Mouse (Mus musculus): Measurements from ENCODE around the gene Olfr631. TPM values are rescaled to one million over a fixed set of nuclear protein-coding genes. Genes with fewer than 3 reads are reported as not detected.

The Olfr631 gene
- total and polyA plus RNA-seq, 2 experiments, result not detected

DNA sequence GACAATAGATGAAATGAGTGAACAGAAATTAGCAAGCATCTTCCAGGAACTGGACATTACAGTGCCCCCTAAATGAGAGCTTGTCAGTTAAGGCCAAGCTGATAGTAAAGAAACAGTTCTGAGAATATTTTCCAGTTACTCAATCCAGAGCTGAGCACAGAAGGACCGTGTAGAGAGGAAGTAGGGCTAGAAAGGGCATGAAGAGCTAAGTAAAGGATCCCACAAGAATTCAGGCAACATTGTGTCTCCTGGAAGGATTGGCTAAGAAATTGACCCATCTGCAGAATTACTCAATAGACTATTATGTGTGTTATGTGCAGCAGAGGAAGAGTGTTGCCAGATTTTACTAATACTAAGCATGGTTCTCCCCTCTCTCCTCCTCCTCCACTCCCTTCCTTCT is 43.2 kb downstream of the Olfr631 start:
- Histone ChIP-seq H3K4me1 (ENCODE audit: control insufficient read depth, insufficient read depth, low read length) (no peaks in the 10 kb centered on the region), H3K27ac (replicated peaks; ENCODE audit: insufficient read depth, low read depth, low read length) (no peak overlapping the region), H3K79me2 (ENCODE audit: control insufficient read depth, insufficient read depth, low read length) (no peaks in the 10 kb centered on the region), H3K36me3 (ENCODE audit: control insufficient read depth, insufficient read depth, low read length) (no peaks in the 10 kb centered on the region), H3K4me3 (ENCODE audit: insufficient read depth, low read depth, low read length) (no peak overlapping the region), H3K9ac (ENCODE audit: low read depth, low read length) (no peak overlapping the region), H3K27me3 (ENCODE audit: control insufficient read depth, insufficient read depth, low read length) (no peaks in the 10 kb centered on the region)
- DNase-seq (ENCODE audit: extremely low read depth, low read depth, low spot score), result no peak
- 44% methylated on average over 1 of the region's 1 CpGs for WGBS
- TF ChIP-seq POLR2A (IDR thresholded peaks at IDR 0.05; ENCODE audit: extremely low read depth, insufficient read depth, low read length) (no peak), CTCF (IDR thresholded peaks at IDR 0.05; ENCODE audit: low read depth, low read length) (no peak)

Other genes starting within 250 kb of the Olfr631 start
Only the 30 nearest of the 33 such genes appear.
- not detected in 2 replicates for gene Olfr243, start 214.2 kb upstream of the Olfr631 start, total RNA-seq (2014; rRNA removed)
- gene Olfr243, start 214.2 kb upstream of the Olfr631 start, polyA plus RNA-seq (2012; rRNA removed), result not detected in 2 replicates
- not detected in 2 replicates for gene Olfr628, start 198.5 kb upstream of the Olfr631 start, total RNA-seq (2014; rRNA removed)
- gene Olfr628, start 198.5 kb upstream of the Olfr631 start, polyA plus RNA-seq (2012; rRNA removed), result not detected in 2 replicates
- gene Olfr629, start 183.9 kb upstream of the Olfr631 start, total RNA-seq (2014; rRNA removed), result not detected in 2 replicates
- not detected in 2 replicates for gene Olfr629, start 183.9 kb upstream of the Olfr631 start, polyA plus RNA-seq (2012; rRNA removed)
- gene Olfr630, start 171.5 kb upstream of the Olfr631 start, total RNA-seq (2014; rRNA removed), result not detected in 2 replicates
- not detected in 2 replicates for gene Olfr630, start 171.5 kb upstream of the Olfr631 start, polyA plus RNA-seq (2012; rRNA removed)
- not detected in 2 replicates for gene Olfr69, start 157.2 kb upstream of the Olfr631 start, total RNA-seq (2014; rRNA removed)
- not detected in 2 replicates for gene Olfr69, start 157.2 kb upstream of the Olfr631 start, polyA plus RNA-seq (2012; rRNA removed)
- gene Olfr68, start 149.1 kb upstream of the Olfr631 start, total RNA-seq (2014; rRNA removed), result not detected in 2 replicates
- not detected in 2 replicates for gene Olfr68, start 149.1 kb upstream of the Olfr631 start, polyA plus RNA-seq (2012; rRNA removed)
- gene Olfr67, start 137.0 kb upstream of the Olfr631 start, total RNA-seq (2014; rRNA removed), result not detected in 2 replicates
- gene Olfr67, start 137.0 kb upstream of the Olfr631 start, polyA plus RNA-seq (2012; rRNA removed), result not detected in 2 replicates
- 116 and 144 TPM in 2 replicates for gene Hbb-bt, start 114.8 kb upstream of the Olfr631 start, total RNA-seq (2014; rRNA removed)
- gene Hbb-bt, start 114.8 kb upstream of the Olfr631 start, polyA plus RNA-seq (2012; rRNA removed), result 56.2 and 75.5 TPM in 2 replicates
- gene Hbb-bs, start 100.7 kb upstream of the Olfr631 start, total RNA-seq (2014; rRNA removed), result 760 and 1,100 TPM in 2 replicates
- gene Hbb-bs, start 100.7 kb upstream of the Olfr631 start, polyA plus RNA-seq (2012; rRNA removed), result 551 and 848 TPM in 2 replicates
- gene Hbb-bh2, start 88.3 kb upstream of the Olfr631 start, total RNA-seq (2014; rRNA removed), result not detected in 2 replicates
- gene Hbb-bh2, start 88.3 kb upstream of the Olfr631 start, polyA plus RNA-seq (2012; rRNA removed), result not detected in 2 replicates
- not detected in 2 replicates for gene Hbb-bh1, start 85.7 kb upstream of the Olfr631 start, total RNA-seq (2014; rRNA removed)
- not detected in 2 replicates for gene Hbb-bh1, start 85.7 kb upstream of the Olfr631 start, polyA plus RNA-seq (2012; rRNA removed)
- gene Hbb-y, start 75.6 kb upstream of the Olfr631 start, total RNA-seq (2014; rRNA removed), result not detected in 2 replicates
- gene Hbb-y, start 75.6 kb upstream of the Olfr631 start, polyA plus RNA-seq (2012; rRNA removed), result not detected in 2 replicates
- not detected in 2 replicates for gene Olfr66, start 42.6 kb upstream of the Olfr631 start, total RNA-seq (2014; rRNA removed)
- not detected in 2 replicates for gene Olfr66, start 42.6 kb upstream of the Olfr631 start, polyA plus RNA-seq (2012; rRNA removed)
- gene Olfr64, start 34.3 kb upstream of the Olfr631 start, total RNA-seq (2014; rRNA removed), result not detected in 2 replicates
- not detected in 2 replicates for gene Olfr64, start 34.3 kb upstream of the Olfr631 start, polyA plus RNA-seq (2012; rRNA removed)
- not detected in 2 replicates for gene Olfr65, start 25.3 kb upstream of the Olfr631 start, total RNA-seq (2014; rRNA removed)
- gene Olfr65, start 25.3 kb upstream of the Olfr631 start, polyA plus RNA-seq (2012; rRNA removed), result not detected in 2 replicates
- not detected in 2 replicates for gene Olfr632, start 5.5 kb downstream of the Olfr631 start, total RNA-seq (2014; rRNA removed)
- not detected in 2 replicates for gene Olfr632, start 5.5 kb downstream of the Olfr631 start, polyA plus RNA-seq (2012; rRNA removed)
- gene Olfr633, start 15.6 kb downstream of the Olfr631 start, total RNA-seq (2014; rRNA removed), result not detected in 2 replicates
- gene Olfr633, start 15.6 kb downstream of the Olfr631 start, polyA plus RNA-seq (2012; rRNA removed), result not detected in 2 replicates
- gene Olfr635, start 42.3 kb downstream of the Olfr631 start, total RNA-seq (2014; rRNA removed), result not detected in 2 replicates
- gene Olfr635, start 42.3 kb downstream of the Olfr631 start, polyA plus RNA-seq (2012; rRNA removed), result not detected in 2 replicates
- gene Olfr638, start 69.9 kb downstream of the Olfr631 start, total RNA-seq (2014; rRNA removed), result not detected in 2 replicates
- not detected in 2 replicates for gene Olfr638, start 69.9 kb downstream of the Olfr631 start, polyA plus RNA-seq (2012; rRNA removed)
- gene Olfr639, start 88.5 kb downstream of the Olfr631 start, total RNA-seq (2014; rRNA removed), result under 0.01 TPM in 2 replicates
- gene Olfr639, start 88.5 kb downstream of the Olfr631 start, polyA plus RNA-seq (2012; rRNA removed), result not detected in 2 replicates
- not detected in 2 replicates for gene Olfr640, start 96.7 kb downstream of the Olfr631 start, total RNA-seq (2014; rRNA removed)
- gene Olfr640, start 96.7 kb downstream of the Olfr631 start, polyA plus RNA-seq (2012; rRNA removed), result not detected in 2 replicates
- not detected in 2 replicates for gene Olfr641, start 106.6 kb downstream of the Olfr631 start, total RNA-seq (2014; rRNA removed)
- not detected in 2 replicates for gene Olfr641, start 106.6 kb downstream of the Olfr631 start, polyA plus RNA-seq (2012; rRNA removed)
- not detected in 2 replicates for gene Olfr642, start 123.8 kb downstream of the Olfr631 start, total RNA-seq (2014; rRNA removed)
- not detected in 2 replicates for gene Olfr642, start 123.8 kb downstream of the Olfr631 start, polyA plus RNA-seq (2012; rRNA removed)
- gene 4930516K23Rik, start 132.6 kb downstream of the Olfr631 start, total RNA-seq (2014; rRNA removed), result not detected in 2 replicates
- gene 4930516K23Rik, start 132.6 kb downstream of the Olfr631 start, polyA plus RNA-seq (2012; rRNA removed), result not detected in 2 replicates
- not detected in 2 replicates for gene Olfr644, start 143.0 kb downstream of the Olfr631 start, total RNA-seq (2014; rRNA removed)
- not detected in 2 replicates for gene Olfr644, start 143.0 kb downstream of the Olfr631 start, polyA plus RNA-seq (2012; rRNA removed)
- gene Olfr645, start 156.6 kb downstream of the Olfr631 start, total RNA-seq (2014; rRNA removed), result not detected in 2 replicates
- gene Olfr645, start 156.6 kb downstream of the Olfr631 start, polyA plus RNA-seq (2012; rRNA removed), result not detected in 2 replicates
- not detected in 2 replicates for gene Olfr646, start 176.0 kb downstream of the Olfr631 start, total RNA-seq (2014; rRNA removed)
- gene Olfr646, start 176.0 kb downstream of the Olfr631 start, polyA plus RNA-seq (2012; rRNA removed), result not detected in 2 replicates
- not detected in 2 replicates for gene Ubqln5, start 201.0 kb downstream of the Olfr631 start, total RNA-seq (2014; rRNA removed)
- gene Ubqln5, start 201.0 kb downstream of the Olfr631 start, polyA plus RNA-seq (2012; rRNA removed), result not detected in 2 replicates
- not detected in 2 replicates for gene Olfr643, start 208.6 kb downstream of the Olfr631 start, total RNA-seq (2014; rRNA removed)
- gene Olfr643, start 208.6 kb downstream of the Olfr631 start, polyA plus RNA-seq (2012; rRNA removed), result not detected in 2 replicates
- not detected in 2 replicates for gene Ubqln3, start 214.5 kb downstream of the Olfr631 start, total RNA-seq (2014; rRNA removed)
- not detected in 2 replicates for gene Ubqln3, start 214.5 kb downstream of the Olfr631 start, polyA plus RNA-seq (2012; rRNA removed)